Mouse (Mus musculus) stomach, postnatal 0 days (tissue): ENCODE results near the gene Tk2. TPM values are rescaled to one million over a fixed set of nuclear protein-coding genes. Genes with fewer than 3 reads are reported as not detected.

Experiments used
- ATAC-seq: fragments of 200-750 bp; cut with Nextera tagmentation; 2 replicates; pipeline ENCODE4 v1.8.0; 2017; ENCODE audit not compliant: low FRiP score, low TSS enrichment
- DNase-seq: peaks from one replicate; pipeline ENCODE4 v3.0.0-alpha.2; 2016; ENCODE audit warnings: low spot score
- H3K27ac ChIP-seq: fragments of 300-500 bp; sonication (generic); replicated peaks from 2 replicates; pipeline ENCODE4 v1.5.1; 2014; ENCODE audit warnings: mild to moderate bottlenecking, control low read depth
- H3K27me3 ChIP-seq: fragments of 300-500 bp; sonication (generic); 2 replicates; pipeline ENCODE4 v1.6.1; 2014; ENCODE audit warnings: low read length; ENCODE audit not compliant: control insufficient read depth, insufficient read depth
- H3K36me3 ChIP-seq: fragments of 300-500 bp; sonication (generic); 2 replicates; pipeline ENCODE4 v1.6.1; 2014; ENCODE audit warnings: low read length, mixed read lengths; ENCODE audit not compliant: control insufficient read depth, insufficient read depth
- H3K4me1 ChIP-seq: fragments of 300-500 bp; sonication (generic); replicated peaks from 2 replicates; pipeline ENCODE4 v1.6.1; 2014; ENCODE audit warnings: antibody characterized with exemption; ENCODE audit not compliant: control insufficient read depth, insufficient read depth
- H3K4me2 ChIP-seq: fragments of 300-500 bp; sonication (generic); replicated peaks from 2 replicates; pipeline ENCODE4 v1.6.1; 2014; ENCODE audit warnings: low read depth, mild to moderate bottlenecking, control low read depth, moderate library complexity
- H3K4me3 ChIP-seq: fragments of 300-500 bp; sonication (generic); 2 replicates; pipeline ENCODE4 v1.5.1; 2014; ENCODE audit warnings: low read depth, low read length, control low read depth
- H3K9ac ChIP-seq: fragments of 300-500 bp; sonication (generic); 2 replicates; pipeline ENCODE4 v1.6.1; 2014; ENCODE audit warnings: mild to moderate bottlenecking, low read length, control low read depth, mixed read lengths
- H3K9me3 ChIP-seq: fragments of 300-500 bp; sonication (generic); 2 replicates; pipeline ENCODE4 v1.6.1; 2016; ENCODE audit warnings: low read length; ENCODE audit not compliant: control insufficient read depth
- CTCF ChIP-seq: IDR thresholded peaks from 2 replicates; pipeline ENCODE4 v1.5.1; 2016; ENCODE audit warnings: antibody characterized with exemption, low read depth, mild to moderate bottlenecking, moderate library complexity
- EP300 ChIP-seq: optimal IDR thresholded peaks from 2 replicates; pipeline ENCODE3; 2016; ENCODE audit warnings: antibody characterized with exemption
- whole genome bisulfite sequencing: fragments of 180-500 bp; shearing (Covaris S2); extraction: QIAGEN DNeasy Blood & Tissue Kit; methylation state at CpG from one replicate; pipeline ENCODE4 v1.1.7; 2014; 5-methylcytosine and 5-hydroxymethylcytosine counted together
- polyA plus RNA-seq: library from polyadenylated mRNA; unstranded; fragments of >200 nt; fragmentation: Nextera tagmentation; extraction: Ambion mirVana; gene quantifications from 2 replicates; pipeline ENCODE4 v1.2.1, GENCODE M21; 2015

Gene Tk2
- polyA plus RNA-seq, 1 experiment from 2014 or later: 11.0 TPM

- Histone ChIP-seq H3K9ac (no peak overlapping the region), H3K27me3 (no peaks in the 10 kb centered on the region), H3K36me3 (no peaks in the 10 kb centered on the region), H3K9me3 (no peaks in the 10 kb centered on the region), H3K27ac (no peak overlapping the region), H3K4me3 (no peak overlapping the region), H3K4me2 (no peak overlapping the region), H3K4me1 (no peaks in the 10 kb centered on the region)
- 62% methylated on average over 5 of the region's 5 CpGs for WGBS
- DNase-seq (no peak), ATAC-seq (no peak)
- TF ChIP-seq EP300 (no peak), CTCF (no peak)
These were observed 59.9 kb downstream of the Tk2 start for GRCm38 (mm10) chr8:104188459-104188858.

DNA sequence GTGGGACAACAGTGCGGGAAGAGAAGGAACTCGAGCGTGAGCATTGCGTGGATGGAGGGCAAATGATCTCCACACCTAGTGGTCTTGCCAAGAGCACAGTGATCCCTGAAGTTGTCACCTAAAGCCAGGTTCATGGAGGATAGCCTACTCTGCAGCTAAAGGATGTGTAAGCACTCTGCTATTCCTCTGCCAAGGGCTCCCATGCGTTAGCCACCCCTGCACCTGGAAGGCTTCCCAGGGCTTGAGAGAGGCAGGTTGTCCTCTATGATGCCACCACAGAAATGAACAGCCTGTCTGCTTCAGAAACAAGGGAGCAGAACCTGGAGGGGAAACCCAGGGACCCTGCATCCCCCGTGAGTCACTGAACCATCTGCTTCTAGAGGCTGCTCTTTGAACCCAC, 60.7 kb downstream of the Tk2 start:
- TF ChIP-seq CTCF: no peak
- no peak for TF ChIP-seq EP300
- DNase-seq: no peak
- H3K36me3 ChIP-seq: no peaks in the 10 kb centered on the region
- no peak overlapping the region for H3K4me2 ChIP-seq
- no peak for ATAC-seq
- no peaks in the 10 kb centered on the region for H3K9me3 ChIP-seq
- H3K4me1 ChIP-seq: no peaks in the 10 kb centered on the region
- H3K27ac ChIP-seq: no peak overlapping the region
- 89% methylated on average over 6 of the region's 6 CpGs for WGBS
- no peak overlapping the region for H3K9ac ChIP-seq
- H3K27me3 ChIP-seq: no peaks in the 10 kb centered on the region
- H3K4me3 ChIP-seq: no peak overlapping the region

GRCm38 (mm10) chr8:104186827-104187226, 61.5 kb downstream of the Tk2 start:
- Histone ChIP-seq H3K9me3 (no peaks in the 10 kb centered on the region), H3K27me3 (no peaks in the 10 kb centered on the region), H3K27ac (no peak overlapping the region), H3K9ac (no peak overlapping the region), H3K4me3 (no peak overlapping the region), H3K36me3 (no peaks in the 10 kb centered on the region), H3K4me1 (no peaks in the 10 kb centered on the region), H3K4me2 (no peak overlapping the region)
- WGBS: 83% methylated on average over 4 of the region's 4 CpGs
- DNase-seq (no peak), ATAC-seq (no peak)
- TF ChIP-seq EP300 (no peak), CTCF (no peak)

- Histone ChIP-seq H3K4me3 (no peak overlapping the region), H3K36me3 (no peaks in the 10 kb centered on the region), H3K4me1 (no peaks in the 10 kb centered on the region), H3K27ac (no peak overlapping the region), H3K27me3 (no peaks in the 10 kb centered on the region), H3K9ac (no peak overlapping the region), H3K4me2 (no peak overlapping the region), H3K9me3 (no peaks in the 10 kb centered on the region)
- WGBS: 33% methylated on average over 6 of the region's 6 CpGs
- DNase-seq (no peak), ATAC-seq (no peak)
- no peak for TF ChIP-seq EP300
- no peak for TF ChIP-seq CTCF
These were observed 63.5 kb downstream of the Tk2 start for GRCm38 (mm10) chr8:104184905-104185304.

- H3K36me3 ChIP-seq: no peaks in the 10 kb centered on the region
- no peak overlapping the region for H3K9ac ChIP-seq
- H3K4me3 ChIP-seq: no peak overlapping the region
- ATAC-seq (no peak), DNase-seq (no peak)
- H3K4me2 ChIP-seq: no peak overlapping the region
- no peak overlapping the region for H3K27ac ChIP-seq
- TF ChIP-seq EP300 (no peak), CTCF (no peak)
- H3K4me1 ChIP-seq: no peaks in the 10 kb centered on the region
- H3K27me3 ChIP-seq: no peaks in the 10 kb centered on the region
- 67% methylated on average over 4 of the region's 4 CpGs for WGBS
- H3K9me3 ChIP-seq: no peaks in the 10 kb centered on the region
These were observed 71.3 kb downstream of the Tk2 start for GRCm38 (mm10) chr8:104177054-104177453.

Other genes starting within 250 kb of the Tk2 start
- gene Cdh5, start 146.9 kb downstream of the Tk2 start, polyA plus RNA-seq: 8.2 and 8.7 TPM in 2 replicates
- gene Bean1, start 78.1 kb downstream of the Tk2 start, polyA plus RNA-seq: 0.81 and 0.88 TPM in 2 replicates
- gene Cklf, start 2.3 kb upstream of the Tk2 start, polyA plus RNA-seq: 24.1 and 25.3 TPM in 2 replicates
- gene Cmtm2a, start 44.6 kb upstream of the Tk2 start, polyA plus RNA-seq: not detected in 2 replicates
- gene Gm45711, start 61.5 kb upstream of the Tk2 start, polyA plus RNA-seq: not detected in 2 replicates
- not detected in 2 replicates for gene Cmtm1, start 61.6 kb upstream of the Tk2 start, polyA plus RNA-seq
- not detected in 2 replicates for gene Gm11020, start 73.0 kb upstream of the Tk2 start, polyA plus RNA-seq
- not detected in 2 replicates for gene Cmtm2b, start 73.7 kb upstream of the Tk2 start, polyA plus RNA-seq
- 48.4 and 52.1 TPM in 2 replicates for gene Cmtm3, start 90.9 kb upstream of the Tk2 start, polyA plus RNA-seq
- 4.6 and 4.8 TPM in 2 replicates for gene Cmtm4, start 147.2 kb upstream of the Tk2 start, polyA plus RNA-seq
- gene Dync1li2, start 194.5 kb upstream of the Tk2 start, polyA plus RNA-seq: 31.9 and 33.0 TPM in 2 replicates